Mouse (Mus musculus) G1E (cell line): ENCODE results near the gene Tma16.

Experiments used
- CTCF ChIP-seq: IDR thresholded peaks from 2 replicates; pipeline ENCODE4 v1.5.1; 2012; ENCODE audit warnings: low read depth, low read length, inconsistent platforms, mixed read lengths
- TAL1 ChIP-seq: conservative IDR thresholded peaks from 2 replicates; pipeline ENCODE4 v1.6.1; 2012; ENCODE audit warnings: low read depth, low read length, inconsistent platforms, mixed read lengths

DNA sequence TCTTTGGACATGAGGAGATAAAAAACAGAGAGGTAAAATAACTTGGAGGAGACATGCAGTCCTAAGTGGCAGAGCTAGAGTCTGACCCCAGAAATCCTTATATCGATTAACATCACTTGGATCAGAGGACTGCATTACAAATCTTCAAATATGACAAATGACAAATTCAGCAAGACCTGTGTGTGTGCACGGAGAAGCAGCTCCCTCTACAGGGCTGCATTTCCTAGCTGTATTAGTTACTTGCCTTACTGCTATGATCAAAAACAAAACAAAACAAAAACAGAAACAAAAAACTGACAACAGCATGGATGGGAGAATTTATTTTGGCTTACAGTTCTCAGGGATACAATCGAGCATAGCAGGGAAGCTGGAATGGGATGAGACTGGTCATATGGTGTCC, 41.0 kb downstream of the Tma16 start:
- TF ChIP-seq TAL1: no peak
- TF ChIP-seq CTCF: no peak
